Mouse (Mus musculus): ENCODE data around the gene Abo. TPM values are rescaled to one million over a fixed set of nuclear protein-coding genes. Genes with fewer than 3 reads are reported as not detected.

Abo gene
- polyA plus RNA-seq, 1 experiment from 2014 or later = not detected

DNA sequence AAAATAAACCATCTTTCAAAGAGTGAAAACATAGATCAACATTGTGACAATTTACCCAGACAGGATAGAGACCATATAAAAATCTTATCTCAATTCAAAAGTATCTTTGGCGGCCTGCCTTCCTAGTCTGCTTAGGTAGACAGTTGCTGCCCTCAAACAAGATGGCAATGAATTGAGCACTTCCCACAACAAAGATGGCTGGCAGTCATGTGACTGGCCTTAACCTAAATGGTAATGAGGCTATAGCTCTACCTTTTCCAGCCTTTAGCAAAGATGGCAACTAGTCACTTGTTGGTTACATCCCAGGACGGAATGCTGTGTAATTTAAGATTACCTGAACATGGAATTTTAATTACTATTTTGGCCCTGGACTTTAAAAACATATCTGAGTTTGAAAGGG lies 32.3 kb downstream of the Abo start:
- H3K4me2 ChIP-seq (replicated peaks) = no peak overlapping the region
- no peaks in the 10 kb centered on the region for H3K36me3 ChIP-seq
- H3K9ac ChIP-seq = no peak overlapping the region
- whole genome bisulfite sequencing = 84% methylated on average over 2 of the region's 2 CpGs
- no peak overlapping the region for H3K4me3 ChIP-seq
- H3K27ac ChIP-seq = no peak overlapping the region
- no peaks in the 10 kb centered on the region for H3K4me1 ChIP-seq
- ATAC-seq (ENCODE audit: low FRiP score, low read depth) = no peak
- H3K9me3 ChIP-seq = no peaks in the 10 kb centered on the region
- H3K27me3 ChIP-seq = no peaks in the 10 kb centered on the region

DNA sequence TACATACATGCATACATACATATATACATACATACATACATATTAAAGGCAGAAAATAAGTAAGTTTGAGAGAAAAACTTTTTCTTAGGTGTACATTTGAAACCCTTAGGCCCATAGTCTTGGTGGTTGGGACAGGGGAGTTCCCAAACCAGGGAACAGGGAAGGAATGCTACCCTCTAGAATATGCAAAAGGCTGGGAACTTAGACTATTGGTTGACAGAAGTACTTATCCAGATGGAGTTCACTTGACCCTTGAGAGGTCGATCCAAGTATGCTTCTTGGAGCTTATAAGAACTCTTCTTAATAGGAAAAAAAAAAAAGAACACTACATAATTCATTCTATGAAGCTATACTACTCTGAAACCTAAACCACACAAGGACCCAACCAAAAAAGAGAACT lies 36.7 kb downstream of the Abo start:
- WGBS = 76% methylated on average over 1 of the region's 1 CpGs
- H3K4me2 ChIP-seq (replicated peaks) = no peak overlapping the region
- H3K4me1 ChIP-seq = no peaks in the 10 kb centered on the region
- H3K36me3 ChIP-seq = no peaks in the 10 kb centered on the region
- no peaks in the 10 kb centered on the region for H3K27me3 ChIP-seq
- H3K27ac ChIP-seq = no peak overlapping the region
- H3K9ac ChIP-seq = no peak overlapping the region
- H3K9me3 ChIP-seq = no peaks in the 10 kb centered on the region
- no peak overlapping the region for H3K4me3 ChIP-seq
- no peak for ATAC-seq (ENCODE audit: low FRiP score, low read depth)

DNA sequence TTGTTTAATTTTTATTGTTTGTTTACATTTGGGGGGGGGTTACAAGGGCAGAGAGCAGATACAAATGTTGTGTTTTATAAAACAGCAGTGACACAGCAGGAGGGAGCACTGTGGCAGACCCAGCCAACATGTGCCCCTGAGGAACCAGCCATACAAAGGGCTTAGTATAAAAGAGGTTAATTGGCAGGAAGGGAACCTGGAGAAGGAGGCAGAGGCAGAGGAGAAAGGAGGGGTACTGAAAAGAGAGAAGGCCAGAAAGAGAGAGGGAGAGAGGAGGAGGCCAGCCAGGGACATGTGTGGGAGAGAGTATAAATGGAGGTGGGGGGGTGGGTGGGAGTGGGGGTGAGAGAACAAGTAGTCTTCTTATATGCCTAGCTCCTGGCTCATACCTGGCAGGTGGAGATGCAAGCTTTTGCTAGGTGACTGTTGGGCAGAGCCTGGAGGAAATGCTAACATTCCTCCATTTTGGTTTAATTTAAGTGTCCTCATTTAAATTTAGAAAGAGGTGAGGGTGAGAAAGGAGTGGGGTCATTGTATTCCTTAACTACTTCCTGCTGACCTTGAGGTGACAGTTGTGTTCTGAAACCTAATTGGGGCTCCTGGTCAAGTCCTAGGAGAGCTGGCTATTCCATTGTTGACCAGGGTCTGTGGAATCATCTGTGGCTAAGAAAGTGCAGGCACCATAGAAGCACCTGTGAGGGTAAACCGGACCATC lies 37.4 kb downstream of the Abo start:
- Histone ChIP-seq H3K36me3 (no peaks in the 10 kb centered on the region), H3K4me3 (no peak overlapping the region), H3K9ac (no peak overlapping the region), H3K9me3 (no peaks in the 10 kb centered on the region), H3K27ac (no peak overlapping the region), H3K4me1 (no peaks in the 10 kb centered on the region), H3K4me2 (replicated peaks) (no peak overlapping the region), H3K27me3 (no peaks in the 10 kb centered on the region)
- ATAC-seq (ENCODE audit: low FRiP score, low read depth) = no peak
- 85% methylated on average over 1 of the region's 1 CpGs for WGBS

Other genes starting within 250 kb of the Abo start
- 61.0 and 61.5 TPM in 2 replicates for gene Fam69b, start 236.5 kb downstream of the Abo start, polyA plus RNA-seq (2015; fragmentation: Nextera tagmentation; extraction: Ambion mirVana)
- not detected in 2 replicates for gene Lcn4, start 193.7 kb downstream of the Abo start, polyA plus RNA-seq (2015; fragmentation: Nextera tagmentation; extraction: Ambion mirVana)
- 30.7 and 31.5 TPM in 2 replicates for gene Surf6, start 37.9 kb upstream of the Abo start, polyA plus RNA-seq (2015; fragmentation: Nextera tagmentation; extraction: Ambion mirVana)
- 58.7 and 59.1 TPM in 2 replicates for gene Med22, start 45.7 kb upstream of the Abo start, polyA plus RNA-seq (2015; fragmentation: Nextera tagmentation; extraction: Ambion mirVana)
- gene Rpl7a, start 45.8 kb upstream of the Abo start, polyA plus RNA-seq (2015; fragmentation: Nextera tagmentation; extraction: Ambion mirVana) = 647 and 667 TPM in 2 replicates
- gene Surf2, start 51.4 kb upstream of the Abo start, polyA plus RNA-seq (2015; fragmentation: Nextera tagmentation; extraction: Ambion mirVana) = 42.0 and 48.8 TPM in 2 replicates
- 58.1 and 58.7 TPM in 2 replicates for gene Surf1, start 51.6 kb upstream of the Abo start, polyA plus RNA-seq (2015; fragmentation: Nextera tagmentation; extraction: Ambion mirVana)
- gene Surf4, start 68.9 kb upstream of the Abo start, polyA plus RNA-seq (2015; fragmentation: Nextera tagmentation; extraction: Ambion mirVana) = 254 and 280 TPM in 2 replicates
- gene Stkld1, start 69.1 kb upstream of the Abo start, polyA plus RNA-seq (2015; fragmentation: Nextera tagmentation; extraction: Ambion mirVana) = not detected in 2 replicates
- 48.6 and 52.9 TPM in 2 replicates for gene Rexo4, start 99.4 kb upstream of the Abo start, polyA plus RNA-seq (2015; fragmentation: Nextera tagmentation; extraction: Ambion mirVana)
- gene Adamts13, start 108.4 kb upstream of the Abo start, polyA plus RNA-seq (2015; fragmentation: Nextera tagmentation; extraction: Ambion mirVana) = not detected in 2 replicates
- gene Cacfd1, start 144.9 kb upstream of the Abo start, polyA plus RNA-seq (2015; fragmentation: Nextera tagmentation; extraction: Ambion mirVana) = 96.3 and 102 TPM in 2 replicates
- gene Slc2a6, start 163.0 kb upstream of the Abo start, polyA plus RNA-seq (2015; fragmentation: Nextera tagmentation; extraction: Ambion mirVana) = 0.75 and 0.77 TPM in 2 replicates
- gene Mymk, start 207.2 kb upstream of the Abo start, polyA plus RNA-seq (2015; fragmentation: Nextera tagmentation; extraction: Ambion mirVana) = 43.3 and 49.0 TPM in 2 replicates
- gene Adamtsl2, start 214.4 kb upstream of the Abo start, polyA plus RNA-seq (2015; fragmentation: Nextera tagmentation; extraction: Ambion mirVana) = 13.3 and 13.8 TPM in 2 replicates